Mouse (Mus musculus): ENCODE measurements around the gene Tmem235. TPM values are rescaled to one million over a fixed set of nuclear protein-coding genes. Genes with fewer than 3 reads are reported as not detected.

Gene Tmem235
- total RNA-seq, 2 experiments from 2014 or later: not detected

DNA sequence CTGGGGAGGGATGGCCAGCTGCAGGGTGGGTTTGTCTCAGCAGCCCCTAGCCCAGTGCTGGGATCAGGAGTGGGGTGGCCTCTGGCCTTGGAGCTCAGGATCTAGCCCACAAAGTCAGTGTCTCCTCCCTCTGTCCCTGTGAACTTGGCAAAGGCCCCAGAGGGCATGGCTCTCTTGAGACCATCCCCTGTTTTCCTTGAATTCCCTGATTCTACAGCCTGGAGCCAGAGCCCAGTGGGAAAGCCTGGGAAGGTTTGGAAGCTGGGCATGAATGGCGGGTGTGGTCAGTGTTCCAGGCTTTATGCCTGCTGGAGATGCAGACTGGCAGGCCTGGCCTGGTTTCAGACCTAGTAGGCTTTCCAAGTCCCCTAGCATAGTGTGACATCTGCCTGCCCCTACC lies 21.7 kb downstream of the Tmem235 start:
- DNase-seq: no peak
- intact Hi-C loops (cut with DNase I; ENCODE audit: low total_unique reads): no loop called here

DNA sequence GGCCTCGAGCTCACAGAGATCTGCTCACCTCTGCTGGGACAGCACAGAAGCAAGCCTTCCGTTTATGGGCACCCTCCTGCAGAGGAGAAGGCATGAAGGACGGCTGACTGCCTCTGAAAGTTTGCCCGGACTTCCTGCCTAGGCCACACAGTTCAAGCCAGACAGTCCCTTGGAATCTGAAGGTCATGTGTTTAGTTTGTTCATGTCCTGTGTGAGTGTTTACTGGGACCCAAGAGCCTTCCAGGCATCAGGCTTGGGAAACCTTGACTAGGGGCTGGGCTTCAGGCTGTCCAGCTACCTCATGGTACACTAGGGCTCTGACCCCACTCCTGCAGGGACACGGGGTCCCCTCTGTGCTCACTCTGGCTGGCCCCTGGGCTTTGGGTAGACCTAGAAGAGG lies 25.4 kb downstream of the Tmem235 start:
- intact Hi-C loops (cut with DNase I; ENCODE audit: low total_unique reads): no loop called here
- no peak for DNase-seq

DNA sequence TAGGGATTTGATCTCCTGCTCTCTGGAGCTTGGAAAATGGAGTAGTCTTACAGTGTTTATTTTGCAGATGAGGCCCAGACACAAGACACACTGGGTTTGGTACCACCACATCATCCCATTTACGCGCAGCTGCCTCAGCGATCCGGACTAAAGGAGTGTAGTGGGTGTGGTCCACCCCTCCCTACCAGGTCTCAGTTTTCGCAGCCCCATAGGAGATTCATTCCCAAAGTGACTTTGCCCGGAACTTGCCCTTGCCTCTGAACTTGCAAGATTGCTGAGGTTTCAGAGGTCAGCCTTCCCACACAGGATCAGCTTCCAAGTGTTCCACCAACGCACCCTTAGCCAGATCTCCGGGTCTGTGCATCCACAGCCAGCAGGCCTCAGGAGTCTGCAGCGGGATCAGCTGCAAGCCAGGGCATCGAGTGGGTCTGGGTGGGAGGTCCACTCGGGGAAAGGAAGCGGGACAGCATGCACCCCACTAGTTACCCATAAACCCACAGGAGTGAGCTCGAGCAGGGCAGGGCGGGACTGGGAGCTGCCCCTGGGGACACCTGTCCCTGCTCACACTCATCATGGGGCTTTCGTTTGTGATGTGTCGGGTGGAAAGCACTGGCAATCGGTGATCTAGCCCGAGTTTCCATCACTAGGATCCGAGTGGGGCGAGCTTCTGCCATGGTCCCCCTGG lies 27.8 kb downstream of the Tmem235 start:
- DNase-seq: no peak
- intact Hi-C loops (cut with DNase I; ENCODE audit: low total_unique reads): no loop called here

DNA sequence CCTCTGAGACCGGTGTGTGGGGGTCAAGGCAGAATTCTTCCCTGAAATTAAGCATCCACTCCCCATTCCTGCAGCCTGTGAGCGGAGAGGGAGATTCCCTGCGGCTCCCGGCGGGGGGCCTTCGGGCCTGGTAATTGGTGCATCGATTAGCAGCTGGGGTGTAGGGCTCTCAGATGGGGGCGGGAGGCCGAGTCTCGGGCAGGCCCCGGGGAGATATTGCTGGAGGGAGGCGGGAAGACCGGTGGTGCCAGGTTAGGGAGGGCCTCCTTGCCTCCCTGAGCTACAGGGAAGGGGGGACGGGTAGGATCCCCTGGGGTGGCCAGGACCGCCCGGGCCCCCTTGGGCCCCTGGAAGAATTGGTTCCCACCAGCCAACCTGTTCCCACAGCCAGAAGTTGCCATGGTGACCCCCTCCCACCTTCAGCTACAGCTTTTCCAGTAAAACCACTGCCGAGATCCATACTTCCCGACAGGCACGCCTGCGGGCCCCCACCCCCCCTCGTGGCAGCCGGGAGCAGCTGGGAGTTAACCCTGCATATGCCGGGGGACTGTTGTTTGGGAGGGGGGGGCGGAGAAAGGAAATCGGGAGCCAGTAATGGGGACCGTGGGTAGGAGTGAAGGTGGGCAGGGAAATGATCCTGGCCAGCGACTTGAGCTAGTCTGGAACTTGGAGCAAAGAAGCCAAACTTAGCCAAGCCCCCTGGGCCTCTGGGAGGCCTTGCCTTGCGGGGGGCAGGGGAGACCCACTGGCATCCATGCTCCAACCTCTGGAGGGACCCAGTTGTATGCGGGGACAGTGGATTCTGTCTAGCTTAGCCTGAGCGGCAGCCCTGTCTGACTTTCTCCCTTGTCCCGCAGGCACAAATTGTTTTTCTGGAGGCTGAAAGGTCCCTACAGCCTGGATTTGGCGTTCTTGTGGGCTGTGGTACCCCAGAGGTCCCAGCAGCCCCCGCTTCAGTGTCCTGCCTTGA lies 28.6 kb downstream of the Tmem235 start:
- intact Hi-C loops (cut with DNase I; ENCODE audit: low total_unique reads): no loop called here
- no peak for DNase-seq

DNA sequence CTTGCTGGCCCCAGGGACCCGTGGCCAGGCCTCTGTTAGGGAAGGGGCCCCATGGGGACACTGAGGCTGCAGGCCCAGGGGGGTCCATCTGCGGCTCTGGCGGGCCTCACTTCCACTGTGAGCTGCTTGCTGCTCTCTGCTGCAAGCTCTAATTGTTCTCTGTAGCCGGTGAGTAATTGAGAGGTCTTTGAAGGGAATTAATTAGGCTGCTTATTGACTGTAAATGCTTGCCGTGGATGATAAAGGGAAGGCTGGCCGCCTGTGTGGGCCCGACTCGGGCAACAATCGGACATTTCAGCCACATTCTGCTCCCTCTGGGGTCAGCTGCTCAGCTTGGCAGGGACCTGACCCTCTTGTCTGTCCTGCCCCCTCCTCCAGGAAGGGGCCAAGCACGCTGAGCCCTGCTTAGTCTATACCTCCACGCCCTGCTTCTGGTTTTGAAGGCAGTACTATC lies 29.4 kb downstream of the Tmem235 start:
- intact Hi-C loops (cut with DNase I; ENCODE audit: low total_unique reads): no loop called here
- no peak for DNase-seq

DNA sequence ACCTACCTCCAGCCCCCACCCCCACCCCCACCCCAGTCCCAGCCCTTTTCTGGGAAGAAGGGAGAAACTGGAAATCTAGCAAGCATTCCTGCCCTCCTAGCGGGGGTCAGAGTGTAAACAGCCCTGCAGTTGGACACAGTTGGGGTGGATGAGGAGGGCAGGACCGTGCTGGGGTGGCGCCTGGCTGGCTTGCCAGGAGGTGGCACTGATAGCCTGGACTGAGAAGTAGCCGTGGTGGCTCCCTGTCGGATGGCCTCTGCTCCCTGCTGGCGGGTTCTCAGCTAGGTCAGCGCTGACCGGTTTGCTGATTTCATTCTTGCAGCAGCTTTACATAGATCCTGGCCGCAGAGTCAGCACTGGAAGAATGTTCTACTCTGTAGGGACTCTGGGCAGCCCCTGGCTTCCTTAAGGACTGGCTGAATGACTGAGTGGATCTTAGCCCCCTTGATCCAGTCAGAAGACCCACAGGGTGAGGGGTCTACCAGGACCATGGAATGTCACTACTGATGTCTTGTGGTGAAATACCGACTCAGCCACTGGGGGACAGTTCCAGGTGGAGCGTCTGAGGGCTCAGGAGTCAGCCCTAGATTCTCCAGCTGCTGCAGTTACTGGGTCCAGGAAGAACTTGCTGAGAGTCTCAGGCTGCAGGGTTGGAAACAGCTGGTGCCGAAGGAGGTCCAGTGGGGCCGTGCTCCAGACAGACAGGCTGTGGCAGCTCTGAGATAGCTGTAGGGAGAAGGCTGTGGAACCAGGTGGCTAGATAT lies 30.1 kb downstream of the Tmem235 start:
- peak; percentile 79 for DNase-seq

DNA sequence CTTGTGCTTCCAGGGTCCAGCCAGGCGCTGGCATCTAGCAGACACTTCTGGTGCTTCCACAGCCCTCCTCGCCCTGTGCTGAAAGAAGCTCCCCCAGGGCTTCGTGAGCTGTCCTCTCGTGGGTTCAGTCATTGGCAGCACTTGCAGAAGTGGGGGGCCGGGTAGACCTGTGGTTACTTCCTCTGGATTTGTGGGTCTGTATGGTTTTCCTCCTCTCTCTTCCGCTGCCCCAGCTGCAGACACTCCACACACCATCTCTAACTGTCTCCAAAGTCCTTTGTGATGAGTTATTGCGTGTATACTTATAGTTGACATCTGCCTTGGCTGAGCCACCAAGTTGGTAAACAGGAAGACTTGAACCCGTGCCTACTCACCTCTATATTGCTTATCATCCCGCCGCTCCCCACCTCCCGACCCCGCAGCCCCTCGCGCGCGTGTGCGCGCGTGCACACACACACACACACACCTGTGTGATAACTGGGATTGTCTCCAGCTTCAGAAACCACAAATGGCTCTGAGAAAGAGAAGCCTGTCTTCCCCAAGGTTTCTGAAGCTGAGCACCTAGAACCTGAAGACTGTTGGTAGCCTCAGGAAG lies 31.1 kb downstream of the Tmem235 start:
- DNase-seq: no peak
- intact Hi-C loops (cut with DNase I; ENCODE audit: low total_unique reads): no loop called here

More for the DNA sequence above, 30.1 kb downstream of the Tmem235 start:
- intact Hi-C loops (cut with DNase I; ENCODE audit: low total_unique reads): no loop called here

DNA sequence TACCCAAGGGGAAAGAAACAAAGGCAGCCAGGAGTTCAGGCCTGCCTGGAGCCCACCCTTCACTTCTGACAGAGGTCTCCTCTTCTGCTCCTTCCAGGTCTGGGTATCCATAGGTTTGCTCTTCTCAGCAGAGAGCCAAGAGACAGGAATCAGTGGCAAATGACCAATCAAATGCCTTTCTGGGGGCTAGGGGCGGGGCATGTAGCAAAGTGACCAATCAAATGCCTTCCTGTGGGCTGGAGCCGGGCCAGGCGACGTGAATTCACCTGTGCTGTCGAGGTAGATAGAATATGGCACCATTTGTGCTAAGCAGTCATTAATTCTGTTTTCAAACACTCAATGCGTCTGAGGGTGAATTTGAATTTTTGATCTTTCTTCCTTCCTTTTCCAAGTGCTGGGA lies 31.6 kb downstream of the Tmem235 start:
- no peak for DNase-seq
- intact Hi-C loops (cut with DNase I; ENCODE audit: low total_unique reads): no loop called here

DNA sequence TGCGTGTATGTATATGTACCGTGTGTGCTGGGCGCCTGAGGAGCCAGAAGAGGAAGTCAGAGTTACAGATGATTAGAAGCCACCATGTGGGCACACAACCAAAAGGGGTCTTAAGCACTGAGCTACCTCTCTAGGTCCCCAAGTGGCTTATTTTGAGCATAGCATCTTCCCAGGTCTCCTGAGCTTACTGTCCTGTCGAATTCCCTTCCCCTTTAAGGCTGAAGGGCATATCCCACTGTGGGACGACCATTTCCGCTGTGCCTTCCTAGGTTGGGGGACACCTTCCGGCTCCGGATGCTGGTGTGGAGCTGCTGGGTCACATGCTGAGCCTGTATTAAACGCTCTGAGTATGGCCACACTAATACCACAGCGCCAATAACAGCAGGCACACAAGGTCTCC lies 34.1 kb downstream of the Tmem235 start:
- DNase-seq: no peak
- intact Hi-C loops (cut with DNase I; ENCODE audit: low total_unique reads): no loop called here

DNA sequence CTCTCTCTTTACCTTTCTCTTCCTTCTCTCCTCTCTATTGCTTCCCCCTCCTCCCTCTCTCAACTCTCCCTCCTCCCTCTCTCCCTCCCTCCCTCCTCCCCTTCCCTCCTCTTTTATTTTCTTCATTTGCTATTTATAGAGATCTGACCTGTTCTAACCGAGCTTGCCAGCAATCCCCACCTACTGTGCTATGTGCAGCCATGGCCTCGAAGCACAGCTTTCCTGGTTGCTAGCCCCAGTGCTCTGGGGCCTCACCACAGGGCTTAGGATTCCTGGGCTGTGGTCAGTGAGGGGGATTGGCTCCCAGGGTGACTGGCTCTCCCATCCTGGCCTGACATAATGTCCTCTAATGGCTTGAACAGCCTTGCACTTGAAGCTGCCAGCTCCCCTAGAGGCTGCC lies 36.0 kb downstream of the Tmem235 start:
- intact Hi-C loops (cut with DNase I; ENCODE audit: low total_unique reads): no loop called here
- DNase-seq: no peak

DNA sequence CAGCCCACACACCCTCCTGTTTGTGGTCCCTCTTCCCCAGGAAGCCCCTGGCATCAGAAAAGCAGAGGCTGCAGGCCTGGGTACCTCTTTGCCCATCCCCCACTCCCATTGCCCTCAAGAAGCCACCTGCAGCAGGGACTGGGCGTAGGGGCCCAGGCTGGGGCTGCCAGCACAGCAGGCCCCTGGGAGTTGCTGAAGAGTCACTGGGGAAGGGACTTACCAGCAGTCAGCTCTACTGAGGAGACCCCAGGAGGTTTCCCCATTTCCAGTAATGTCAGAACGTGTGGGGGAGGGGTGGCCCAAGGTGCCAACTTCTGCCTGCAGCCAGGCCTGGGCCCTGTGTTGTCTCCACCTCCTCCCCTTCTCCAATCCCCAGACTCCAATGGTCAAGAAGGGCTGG lies 41.7 kb downstream of the Tmem235 start:
- intact Hi-C loops (cut with DNase I; ENCODE audit: low total_unique reads): no loop called here
- DNase-seq: no peak

DNA sequence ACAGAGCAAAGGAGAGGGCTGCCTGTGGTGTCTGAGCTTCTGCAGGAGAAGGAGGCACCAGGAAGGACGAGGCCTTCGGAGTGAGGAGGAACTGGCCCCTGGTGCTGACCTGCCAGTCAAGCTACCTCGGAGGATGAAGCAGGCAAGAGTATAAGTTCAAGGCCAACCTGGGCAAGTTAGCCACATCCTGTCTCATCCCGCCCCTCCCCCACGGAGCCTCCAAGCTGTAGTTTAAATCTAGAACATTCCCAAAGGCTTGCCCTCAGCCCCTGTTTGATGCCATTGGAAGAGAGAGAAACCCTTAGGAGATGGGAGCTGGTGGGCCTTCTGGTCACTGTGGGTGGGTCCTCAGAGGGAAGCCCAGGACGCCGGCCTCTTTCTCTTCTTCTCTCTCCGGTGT lies 43.9 kb downstream of the Tmem235 start:
- DNase-seq: no peak
- intact Hi-C loops (cut with DNase I; ENCODE audit: low total_unique reads): no loop called here

DNA sequence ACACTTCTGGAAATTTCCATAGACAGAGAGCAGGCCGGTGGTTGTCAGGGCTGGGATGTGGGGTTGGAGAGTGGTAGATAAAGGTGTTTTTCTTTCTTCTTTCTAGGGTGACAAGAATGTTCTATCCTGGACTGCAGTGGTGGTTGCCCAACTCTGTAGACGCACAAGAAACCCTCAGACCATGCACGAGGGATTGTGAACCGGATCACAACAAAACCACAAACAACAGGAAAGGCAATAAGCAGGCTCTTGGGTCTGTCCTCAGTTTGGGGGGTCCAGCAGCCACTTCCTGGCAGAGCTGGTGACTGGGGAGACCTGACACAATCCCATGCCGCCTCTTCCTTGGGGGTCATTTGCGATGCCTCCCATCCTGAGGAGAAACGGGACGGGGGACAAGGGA lies 48.8 kb downstream of the Tmem235 start:
- intact Hi-C loops (cut with DNase I; ENCODE audit: low total_unique reads): no loop called here
- DNase-seq: no peak

DNA sequence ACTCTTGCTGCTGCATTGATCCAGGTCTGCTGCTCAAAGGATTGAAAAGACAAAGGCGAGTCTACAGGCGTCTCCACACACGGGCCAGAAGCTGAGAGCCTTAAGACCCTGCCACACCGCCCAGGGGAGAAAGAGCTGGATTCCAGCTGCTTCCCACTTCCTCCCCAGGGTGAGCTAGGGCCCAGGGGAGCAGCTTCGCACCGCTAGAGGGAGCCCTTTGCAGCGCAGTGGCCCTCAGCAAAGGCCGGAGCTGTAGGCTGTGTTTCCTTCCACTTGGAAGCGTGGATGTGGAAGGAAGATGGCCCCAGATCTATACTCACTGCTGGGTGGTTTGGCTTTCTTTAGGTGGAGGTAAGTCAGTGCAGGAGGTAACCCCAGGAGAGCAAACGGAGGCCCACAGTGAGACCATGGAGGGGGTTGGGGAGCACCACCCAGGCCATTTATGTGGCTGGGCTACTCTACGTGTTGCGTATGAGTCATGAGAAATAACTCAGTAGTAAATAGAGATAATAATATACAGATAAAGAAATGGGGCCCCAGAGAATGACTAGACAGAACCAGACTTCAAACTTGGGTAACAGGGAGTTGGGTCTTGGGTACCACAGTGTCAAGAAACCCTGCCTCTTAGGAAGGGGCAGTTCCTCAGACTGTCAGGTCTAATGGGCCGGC lies 52.3 kb downstream of the Tmem235 start:
- DNase-seq: peak; percentile 85
- intact Hi-C loops (cut with DNase I; ENCODE audit: low total_unique reads): loop anchor here (5.0 kb wide), 2 partner anchors 54 to 109 kb away; no protein-coding TSS in a partner anchor

DNA sequence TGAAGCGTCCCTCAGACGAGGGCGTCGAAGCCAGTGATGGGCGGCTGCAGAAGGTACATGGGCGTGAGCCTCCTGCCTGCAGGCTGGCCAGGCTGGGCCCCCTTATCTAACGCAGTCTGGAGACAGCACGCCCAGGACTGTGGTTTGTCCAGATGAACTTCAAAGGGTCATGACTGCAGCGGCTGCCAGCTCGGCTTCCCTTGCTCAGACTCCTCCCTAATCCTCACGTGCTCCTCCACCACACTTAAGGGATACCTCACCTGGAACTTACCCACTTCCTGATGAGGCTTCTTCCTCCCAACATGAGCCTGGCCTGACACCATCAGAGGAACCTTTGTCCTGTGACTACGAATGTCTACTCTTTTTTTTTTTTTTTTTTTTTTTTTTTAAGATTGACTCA lies 54.0 kb downstream of the Tmem235 start:
- DNase-seq: no peak
- intact Hi-C loops (cut with DNase I; ENCODE audit: low total_unique reads): loop anchor here (5.0 kb wide), 2 partner anchors 53 to 108 kb away; no protein-coding TSS in a partner anchor

Data from gastrocnemius, postnatal 14 days (tissue).